Mouse (Mus musculus): ENCODE measurements around the gene Rpl32.
A peak's percentile ranks its signal among the peaks of the same experiment; 100 is the strongest.

Rpl32 gene

DNA sequence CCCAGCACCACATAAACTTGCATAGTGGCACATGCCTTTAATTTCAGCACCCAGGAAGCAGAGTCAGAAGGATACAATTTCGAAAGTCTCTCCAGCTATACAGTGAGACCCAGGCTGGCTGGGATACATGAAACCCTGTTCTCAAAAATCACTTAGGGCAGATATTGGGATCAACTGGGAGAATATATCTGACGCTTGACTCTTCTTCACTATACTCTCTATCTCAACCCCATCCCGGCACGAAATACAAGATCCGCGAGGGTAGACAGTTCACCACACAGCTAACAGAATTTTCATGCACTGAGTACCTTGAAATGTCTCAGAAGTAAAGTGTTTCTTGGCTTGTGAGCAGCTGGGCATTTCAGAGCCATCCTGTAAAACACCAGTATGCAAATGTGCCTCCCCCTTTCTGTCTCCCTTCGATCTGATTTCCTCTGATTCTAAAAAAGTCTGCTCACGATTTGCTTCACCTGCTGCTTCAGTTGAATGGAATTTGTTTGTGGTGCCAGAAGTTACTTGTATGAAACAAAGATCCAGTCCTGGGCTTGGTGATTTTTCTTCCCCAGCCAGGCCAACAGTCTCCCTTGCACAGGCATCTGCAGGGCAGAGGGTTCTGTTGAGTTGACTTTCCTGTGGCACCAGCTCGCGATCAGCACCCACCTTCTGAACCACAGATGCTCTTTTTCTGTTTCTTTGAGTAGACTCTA, 40.2 kb upstream of the Rpl32 start:
- Histone ChIP-seq H3K4me1 (replicated peaks; ENCODE audit: low read depth, low read length) (peaks cover 18% of the 10 kb centered on the region), H3K4me3 (replicated peaks; ENCODE audit: low read length) (no peak overlapping the region), H3K36me3 (ENCODE audit: insufficient read depth, low read length) (peaks cover 66% of the 10 kb centered on the region), H3K27me3 (ENCODE audit: insufficient read depth, low read length) (no peaks in the 10 kb centered on the region), H3K9me3 (ENCODE audit: low read length) (no peaks in the 10 kb centered on the region)
- TF ChIP-seq CTCF (conservative IDR thresholded peaks at IDR 0.05; ENCODE audit: low read length) (no peak), NANOG (IDR thresholded peaks at IDR 0.05; ENCODE audit: borderline replicate concordance, low read length) (no peak), POU5F1 (IDR thresholded peaks at IDR 0.05; ENCODE audit: borderline replicate concordance, low read length) (no peak)

GRCm38 (mm10) chr6:115846640-115847411, 38.3 kb upstream of the Rpl32 start:
- H3K9me3 ChIP-seq (ENCODE audit: low read length): no peaks in the 10 kb centered on the region
- H3K4me3 ChIP-seq (replicated peaks; ENCODE audit: low read length): no peak overlapping the region
- TF ChIP-seq CTCF (conservative IDR thresholded peaks at IDR 0.05; ENCODE audit: low read length) (peak; percentile 61), NANOG (IDR thresholded peaks at IDR 0.05; ENCODE audit: borderline replicate concordance, low read length) (no peak), POU5F1 (IDR thresholded peaks at IDR 0.05; ENCODE audit: borderline replicate concordance, low read length) (no peak)
- peaks cover 85% of the 10 kb centered on the region for H3K36me3 ChIP-seq (ENCODE audit: insufficient read depth, low read length)
- H3K27me3 ChIP-seq (ENCODE audit: insufficient read depth, low read length): no peaks in the 10 kb centered on the region
- H3K4me1 ChIP-seq (replicated peaks; ENCODE audit: low read depth, low read length): peaks cover 11% of the 10 kb centered on the region

- no peaks in the 10 kb centered on the region for H3K27me3 ChIP-seq (ENCODE audit: insufficient read depth, low read length)
- no peak overlapping the region for H3K4me3 ChIP-seq (replicated peaks; ENCODE audit: low read length)
- TF ChIP-seq POU5F1 (IDR thresholded peaks at IDR 0.05; ENCODE audit: borderline replicate concordance, low read length) (no peak), NANOG (IDR thresholded peaks at IDR 0.05; ENCODE audit: borderline replicate concordance, low read length) (no peak), CTCF (conservative IDR thresholded peaks at IDR 0.05; ENCODE audit: low read length) (no peak)
- H3K9me3 ChIP-seq (ENCODE audit: low read length): no peaks in the 10 kb centered on the region
- H3K4me1 ChIP-seq (replicated peaks; ENCODE audit: low read depth, low read length): peaks cover 3% of the 10 kb centered on the region
- H3K36me3 ChIP-seq (ENCODE audit: insufficient read depth, low read length): peaks cover 81% of the 10 kb centered on the region
Observed at GRCm38 (mm10) chr6:115845006-115845405, 36.5 kb upstream of the Rpl32 start.

GRCm38 (mm10) chr6:115838745-115839144, 30.2 kb upstream of the Rpl32 start:
- no peak for TF ChIP-seq POU5F1 (IDR thresholded peaks at IDR 0.05; ENCODE audit: borderline replicate concordance, low read length)
- TF ChIP-seq NANOG (IDR thresholded peaks at IDR 0.05; ENCODE audit: borderline replicate concordance, low read length): no peak
- no peak for TF ChIP-seq CTCF (conservative IDR thresholded peaks at IDR 0.05; ENCODE audit: low read length)
- H3K36me3 ChIP-seq (ENCODE audit: insufficient read depth, low read length): peaks cover 32% of the 10 kb centered on the region
- no peaks in the 10 kb centered on the region for H3K27me3 ChIP-seq (ENCODE audit: insufficient read depth, low read length)
- no peaks in the 10 kb centered on the region for H3K9me3 ChIP-seq (ENCODE audit: low read length)
- peak overlapping the region; percentile 73 for H3K4me3 ChIP-seq (replicated peaks; ENCODE audit: low read length)
- peaks cover 31% of the 10 kb centered on the region for H3K4me1 ChIP-seq (replicated peaks; ENCODE audit: low read depth, low read length)

DNA sequence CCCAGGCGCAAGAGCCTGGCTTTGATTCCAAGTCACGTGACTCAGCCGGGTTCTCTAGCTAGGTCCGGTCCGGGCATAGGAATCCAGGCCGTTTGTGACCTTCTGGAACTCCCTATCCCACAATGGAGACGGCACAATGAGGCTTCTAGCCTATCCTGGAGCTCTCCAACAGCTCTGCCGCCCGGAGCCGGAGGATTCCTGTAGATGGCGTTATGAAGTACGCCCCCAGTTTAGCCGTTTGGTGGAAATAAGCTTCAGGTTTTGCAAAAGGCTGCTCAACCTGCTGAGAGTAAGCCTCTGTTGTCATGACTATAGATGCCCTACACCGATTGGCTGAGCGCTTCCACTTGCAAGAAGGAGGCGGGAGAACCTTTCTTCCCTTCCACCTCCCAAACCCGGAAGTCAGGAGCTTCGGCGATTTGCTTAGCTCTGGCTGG, 29.6 kb upstream of the Rpl32 start, which contains the start of gene Efcab12:
TSS of gene Efcab12 (minus strand) at position 252 of the 437 bp plus-strand sequence.
- Histone ChIP-seq H3K4me1 (replicated peaks; ENCODE audit: low read depth, low read length) (peaks cover 31% of the 10 kb centered on the region), H3K9me3 (ENCODE audit: low read length) (no peaks in the 10 kb centered on the region), H3K36me3 (ENCODE audit: insufficient read depth, low read length) (peaks cover 26% of the 10 kb centered on the region), H3K27me3 (ENCODE audit: insufficient read depth, low read length) (no peaks in the 10 kb centered on the region), H3K4me3 (replicated peaks; ENCODE audit: low read length) (peak within 1 kb of the TSS; percentile 73)
- no peak for TF ChIP-seq NANOG (IDR thresholded peaks at IDR 0.05; ENCODE audit: borderline replicate concordance, low read length)
- no peak; the same call in 1 of the 2 replicates for TF ChIP-seq CTCF (conservative IDR thresholded peaks at IDR 0.05; ENCODE audit: low read length)
- TF ChIP-seq POU5F1 (IDR thresholded peaks at IDR 0.05; ENCODE audit: borderline replicate concordance, low read length): 0 out of 2 replicates have a peak, but pooled peaks have one; percentile 4

DNA sequence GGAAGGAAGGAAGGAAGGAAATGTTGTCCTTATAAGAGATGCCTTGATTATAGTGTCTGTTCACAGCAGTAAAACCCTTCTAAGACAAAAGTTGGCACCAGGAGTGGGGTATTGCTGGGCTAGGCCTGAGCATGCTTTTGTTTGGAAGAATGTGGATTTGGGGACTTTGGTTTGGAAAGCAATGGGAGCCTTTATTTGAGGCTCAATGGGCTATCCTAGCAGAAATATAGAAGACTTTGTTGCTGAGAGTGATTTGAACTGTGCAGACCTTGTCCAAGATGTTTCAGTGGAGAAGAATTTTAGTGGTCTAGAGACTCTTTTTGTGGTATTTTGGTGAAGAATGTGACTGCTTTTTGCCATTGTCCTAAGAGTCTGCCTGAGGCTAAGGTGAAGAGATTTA, 25.3 kb upstream of the Rpl32 start:
- H3K4me3 ChIP-seq (replicated peaks; ENCODE audit: low read length): no peak overlapping the region
- H3K36me3 ChIP-seq (ENCODE audit: insufficient read depth, low read length): no peaks in the 10 kb centered on the region
- no peaks in the 10 kb centered on the region for H3K27me3 ChIP-seq (ENCODE audit: insufficient read depth, low read length)
- TF ChIP-seq POU5F1 (IDR thresholded peaks at IDR 0.05; ENCODE audit: borderline replicate concordance, low read length) (no peak), NANOG (IDR thresholded peaks at IDR 0.05; ENCODE audit: borderline replicate concordance, low read length) (no peak), CTCF (conservative IDR thresholded peaks at IDR 0.05; ENCODE audit: low read length) (no peak)
- peaks cover 29% of the 10 kb centered on the region for H3K4me1 ChIP-seq (replicated peaks; ENCODE audit: low read depth, low read length)
- no peaks in the 10 kb centered on the region for H3K9me3 ChIP-seq (ENCODE audit: low read length)

DNA sequence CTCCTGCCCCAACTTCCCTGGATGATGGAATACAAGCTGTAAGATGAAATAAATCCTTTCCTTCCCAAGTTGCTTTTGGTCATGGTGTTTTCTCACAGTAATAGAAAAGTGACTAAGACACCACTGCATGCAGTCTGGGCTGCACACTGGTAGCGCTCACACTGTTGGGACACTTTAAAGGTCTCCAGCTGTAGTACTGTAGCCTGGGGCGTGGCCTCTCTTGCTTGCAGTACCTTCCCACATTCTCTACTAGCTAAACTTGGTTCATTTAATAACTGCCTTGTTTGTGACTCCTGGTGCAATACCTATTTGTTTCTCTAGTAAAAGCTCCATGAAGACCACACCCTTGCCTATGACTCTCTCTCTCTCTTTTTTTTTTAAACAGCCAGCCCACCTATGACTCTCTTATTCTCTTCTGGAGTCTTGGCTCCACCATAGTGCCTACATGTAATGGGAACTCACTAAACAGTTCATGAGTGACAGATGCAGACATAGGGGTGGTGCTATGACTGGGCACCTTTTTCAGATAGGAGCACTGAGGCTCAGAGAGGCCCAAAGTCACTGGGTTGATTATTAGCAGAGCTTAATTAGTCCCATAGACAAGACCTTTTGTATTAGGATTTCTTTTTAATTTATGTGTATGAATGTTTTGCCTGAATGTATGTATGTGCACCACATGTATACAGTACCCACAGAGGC, 23.8 kb upstream of the Rpl32 start:
- H3K4me1 ChIP-seq (replicated peaks; ENCODE audit: low read depth, low read length): peaks cover 14% of the 10 kb centered on the region
- no peaks in the 10 kb centered on the region for H3K36me3 ChIP-seq (ENCODE audit: insufficient read depth, low read length)
- no peaks in the 10 kb centered on the region for H3K27me3 ChIP-seq (ENCODE audit: insufficient read depth, low read length)
- TF ChIP-seq NANOG (IDR thresholded peaks at IDR 0.05; ENCODE audit: borderline replicate concordance, low read length) (no peak), POU5F1 (IDR thresholded peaks at IDR 0.05; ENCODE audit: borderline replicate concordance, low read length) (no peak)
- no peaks in the 10 kb centered on the region for H3K9me3 ChIP-seq (ENCODE audit: low read length)
- H3K4me3 ChIP-seq (replicated peaks; ENCODE audit: low read length): no peak overlapping the region
